Mouse (Mus musculus) heart, adult 9 months (tissue): ENCODE results near the gene Smarcd2.

ENCODE experiments used
- DNase-seq, 2 experiments: peaks; one replicate each; pipeline ENCODE4 v3.0.0; 2022; ENCODE audit warnings: low spot score in 2 of 2

Smarcd2 gene

DNA sequence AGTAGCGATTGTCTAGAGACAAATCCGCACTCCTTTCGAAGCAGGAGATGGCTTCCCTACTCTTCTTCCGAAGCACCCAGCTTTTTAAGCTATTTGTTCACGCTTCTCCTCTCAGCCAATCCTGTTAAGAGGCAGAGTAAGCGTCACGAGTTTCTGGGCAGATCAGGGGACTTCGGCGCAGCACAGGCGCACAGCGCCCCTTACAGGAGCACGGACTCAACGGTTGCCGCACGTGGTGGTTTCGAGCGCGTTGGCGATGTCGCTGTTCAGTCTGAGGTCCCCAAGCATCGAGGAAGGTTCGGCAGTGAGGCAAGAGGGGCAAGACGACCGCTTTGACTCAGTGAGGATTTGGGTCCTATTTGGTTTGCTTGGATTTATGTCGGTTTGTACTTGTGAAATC, 3.7 kb upstream of the Smarcd2 start, which contains the start of gene Tcam1:
TSS of gene Tcam1 (plus strand) at position 219 of the 400 bp plus-strand sequence.
- peak; percentile 87 to 91 for DNase-seq

DNA sequence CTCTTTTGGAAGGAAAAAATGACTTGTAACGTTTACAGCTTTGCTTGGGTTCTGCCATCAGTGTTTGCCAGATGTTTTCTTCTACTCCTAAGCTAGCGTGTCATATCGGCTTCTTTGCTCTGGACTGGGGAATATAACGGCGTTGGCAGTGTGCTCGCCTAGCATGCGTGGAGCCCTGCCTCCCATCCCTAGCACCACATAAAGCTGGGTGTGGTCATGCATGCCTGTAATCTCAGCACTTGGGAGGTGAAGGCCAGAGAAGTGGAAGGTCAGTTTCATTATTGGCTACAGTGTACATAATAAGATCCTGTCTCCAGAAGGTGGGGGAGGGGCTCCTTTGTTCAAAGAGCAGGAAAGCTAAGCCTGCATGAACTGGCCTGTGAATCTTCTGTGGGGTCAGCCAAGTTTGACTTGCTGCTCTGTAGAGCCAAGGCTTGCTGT, 2.2 kb upstream of the Smarcd2 start:
- no peak for DNase-seq

DNA sequence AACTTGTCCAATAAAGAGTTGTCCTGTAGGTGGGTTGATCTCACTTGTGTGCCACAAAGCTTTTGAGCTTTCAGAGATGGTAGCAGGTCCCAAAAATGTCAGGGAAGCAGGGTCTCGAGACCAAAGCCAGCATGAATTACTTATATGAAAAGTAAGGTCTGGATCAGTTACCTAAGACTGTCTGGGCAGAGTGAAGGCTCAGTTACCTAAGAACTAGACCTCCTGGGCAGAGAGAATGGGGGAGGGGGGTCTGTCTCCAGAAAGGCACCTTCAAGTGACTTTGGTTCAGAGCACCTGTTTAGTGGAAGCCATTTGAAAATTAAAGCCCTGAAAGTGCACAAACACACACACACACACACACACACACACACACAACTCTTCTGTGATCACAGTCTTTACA, 1.6 kb upstream of the Smarcd2 start:
- DNase-seq = no peak

DNA sequence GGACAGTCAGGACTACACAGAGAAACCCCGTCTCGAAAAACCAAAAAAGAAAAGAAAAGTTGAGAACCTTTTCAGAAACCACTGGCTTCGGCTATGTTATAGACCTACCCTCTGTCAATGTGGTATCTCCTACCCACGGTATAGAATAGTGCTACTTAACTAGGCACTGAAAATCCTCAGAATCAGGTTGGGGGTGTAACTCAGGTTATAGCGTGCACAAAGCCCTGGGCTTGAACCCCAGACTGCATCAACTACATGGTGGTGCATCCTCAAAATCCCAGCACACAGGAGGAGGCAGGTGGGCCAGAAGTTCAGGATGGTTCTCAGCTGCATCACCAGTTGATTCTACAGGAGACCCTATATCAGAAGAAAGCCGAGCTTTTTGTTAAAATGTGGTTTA, 1.0 kb upstream of the Smarcd2 start:
- no peak for DNase-seq

DNA sequence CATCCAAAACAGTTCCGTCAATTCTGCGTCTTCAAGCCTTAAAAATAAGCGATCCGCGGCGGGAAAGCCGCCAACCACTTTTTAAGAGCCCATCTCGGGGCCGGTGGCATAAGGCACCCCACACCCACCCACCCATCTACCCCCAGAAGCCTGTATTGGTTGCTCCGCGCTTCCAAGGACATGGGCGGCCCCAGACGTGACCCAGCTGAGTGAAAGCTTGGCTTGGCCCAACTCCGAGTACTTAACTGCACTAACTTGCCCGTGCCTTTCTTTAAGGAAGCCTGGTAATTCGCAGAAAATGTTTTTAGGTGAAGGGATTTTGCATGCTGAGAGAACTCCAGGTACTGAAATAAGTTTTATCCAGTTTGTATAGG, 526 bp upstream of the Smarcd2 start:
- no peak for DNase-seq

DNA sequence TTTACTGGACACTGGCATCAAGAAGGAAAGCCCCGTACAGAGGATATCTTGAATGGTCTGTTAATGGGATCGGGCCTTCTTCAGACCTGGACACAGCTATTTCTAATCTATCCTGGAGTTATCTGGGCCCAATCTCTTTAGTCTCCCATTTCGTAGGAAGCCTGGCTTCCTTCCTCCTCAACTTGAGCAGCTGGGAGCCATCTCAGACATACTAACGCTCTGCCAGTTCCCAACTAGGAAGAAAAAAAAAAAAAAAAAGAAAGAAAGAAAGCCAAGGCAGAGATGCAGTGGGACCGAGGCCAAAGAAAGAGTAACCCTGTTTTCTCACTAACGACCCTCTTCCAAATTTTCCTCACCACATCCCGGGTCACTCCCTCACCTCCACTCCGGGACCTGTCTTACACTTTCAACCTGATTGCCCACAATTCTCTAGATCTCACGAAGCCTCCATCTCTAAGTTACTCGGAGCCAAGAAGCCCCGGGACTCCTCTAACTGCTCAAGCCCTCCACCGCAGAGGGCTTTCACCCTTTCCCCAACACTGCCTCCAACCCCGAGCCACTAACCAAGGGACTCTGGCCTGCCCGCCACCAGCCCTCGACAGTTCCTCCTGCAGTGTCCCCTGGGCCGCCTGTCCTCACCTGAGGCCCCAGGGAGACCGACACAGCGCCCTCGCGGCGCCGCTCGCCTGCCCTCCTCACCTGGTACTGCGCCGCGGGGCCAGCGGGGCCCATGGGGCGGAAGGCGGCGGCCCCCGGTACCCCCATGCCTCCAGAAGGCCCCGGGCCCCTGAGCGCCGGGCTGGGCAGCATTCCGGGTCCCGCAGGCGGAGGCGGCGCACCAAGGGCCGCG, 753 bp downstream of the Smarcd2 start:
- peak in 1 of 2 experiments; percentile 34 for DNase-seq

DNA sequence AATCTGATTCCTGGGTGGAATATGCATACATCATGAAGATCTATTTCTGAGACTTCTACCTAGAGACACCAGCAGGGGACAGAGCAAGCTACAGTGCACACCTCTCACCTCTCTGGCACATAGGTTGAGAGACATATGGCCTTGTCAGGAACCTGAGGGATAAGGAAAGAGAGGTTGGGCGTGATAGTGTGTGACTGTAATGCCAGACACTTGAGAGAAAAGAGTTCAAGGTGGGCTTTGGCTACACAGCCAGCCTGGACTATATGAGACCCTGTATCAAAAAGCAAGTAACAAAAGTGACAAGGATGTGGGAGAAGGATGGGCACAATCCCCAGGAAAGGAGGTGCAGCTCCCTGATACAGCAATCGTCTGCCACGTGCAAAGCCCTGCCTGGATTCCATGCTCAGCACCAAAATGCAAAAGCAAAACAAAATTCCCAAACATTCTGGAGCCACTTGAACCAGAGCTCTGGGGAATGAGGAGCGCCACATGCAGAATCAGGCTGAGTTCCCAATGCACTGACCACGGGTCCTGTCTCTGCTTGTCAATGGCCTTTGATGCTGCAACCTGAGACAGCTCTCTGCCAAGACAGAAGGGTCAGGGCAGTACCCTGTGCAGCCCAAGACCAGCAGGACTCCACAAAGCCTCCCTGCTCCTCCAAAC, 1.5 kb downstream of the Smarcd2 start:
- peak in 1 of 2 experiments; percentile 24 for DNase-seq

DNA sequence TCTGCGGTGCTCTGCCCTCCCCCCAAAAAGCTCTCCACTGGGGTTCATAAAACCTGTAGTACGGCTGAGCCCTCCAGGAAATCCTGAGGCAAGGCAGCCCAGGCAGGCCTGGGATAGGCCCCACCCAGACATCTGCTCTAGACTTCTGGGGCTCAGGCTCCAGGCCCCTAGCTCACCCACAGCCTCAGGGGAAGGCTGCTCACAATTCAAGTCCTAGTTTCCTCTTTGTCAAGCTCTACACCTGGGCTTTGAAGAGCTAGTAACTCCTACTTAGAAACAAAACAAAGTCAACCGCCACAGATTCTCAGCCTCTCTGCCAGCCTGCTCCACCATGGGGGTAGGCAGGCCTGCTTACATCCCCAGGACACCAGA, 3.7 kb downstream of the Smarcd2 start:
- peak; percentile 33 to 59 for DNase-seq

DNA sequence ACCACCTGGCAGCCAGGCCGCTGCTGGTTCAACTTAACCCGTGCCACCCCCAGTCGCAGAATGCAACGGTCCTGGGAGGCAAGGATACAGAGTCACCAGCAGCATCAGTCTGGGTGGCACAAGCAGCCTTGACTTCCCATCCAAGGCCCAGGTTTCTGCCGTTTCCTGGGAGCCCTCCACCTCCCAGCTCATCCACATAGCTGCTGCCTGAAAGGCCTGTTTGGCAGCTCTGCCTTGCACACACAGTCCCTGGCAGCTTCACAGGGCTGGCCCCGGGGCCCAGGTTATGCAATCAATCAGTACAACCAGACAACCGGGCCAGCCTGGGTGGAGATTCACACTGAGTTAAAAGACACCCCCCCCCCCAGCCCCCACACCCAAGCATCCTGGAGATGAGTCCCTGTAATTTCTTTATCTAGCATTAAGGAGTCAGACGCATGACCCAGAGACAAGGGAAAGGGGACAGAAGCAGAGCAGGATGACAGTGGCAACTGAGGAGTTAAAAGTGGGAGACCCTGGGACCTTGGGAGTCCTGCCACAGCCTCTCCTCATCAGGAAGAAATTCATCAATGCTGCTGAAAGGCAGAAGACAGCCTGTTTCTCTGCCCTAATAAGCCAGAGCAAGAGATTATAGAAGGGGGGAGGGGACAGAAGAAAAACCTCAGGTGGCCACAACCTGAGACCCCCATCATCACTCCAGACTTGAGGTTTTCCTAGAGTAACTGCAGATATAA, 4.3 kb downstream of the Smarcd2 start:
- peak; percentile 89 to 90 for DNase-seq

DNA sequence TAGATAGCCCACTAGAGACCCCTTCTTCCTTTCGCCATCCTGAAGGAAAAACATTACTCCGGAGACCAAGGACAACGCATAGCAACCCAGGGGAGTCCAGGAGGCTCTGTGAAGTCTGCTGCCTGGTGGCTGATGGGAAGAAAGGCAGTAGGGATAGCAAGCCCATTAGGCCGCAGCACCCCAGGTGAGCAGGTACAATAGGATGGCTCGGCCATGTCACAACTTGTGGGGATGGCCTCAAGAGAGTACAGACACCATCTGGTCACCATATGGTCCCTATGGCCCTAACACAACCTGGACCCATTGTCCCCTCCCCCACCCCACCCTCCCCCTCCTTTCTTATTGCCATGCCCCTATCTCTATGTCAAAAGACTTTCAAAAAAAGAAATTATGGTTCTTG, 4.9 kb downstream of the Smarcd2 start:
- no peak for DNase-seq

DNA sequence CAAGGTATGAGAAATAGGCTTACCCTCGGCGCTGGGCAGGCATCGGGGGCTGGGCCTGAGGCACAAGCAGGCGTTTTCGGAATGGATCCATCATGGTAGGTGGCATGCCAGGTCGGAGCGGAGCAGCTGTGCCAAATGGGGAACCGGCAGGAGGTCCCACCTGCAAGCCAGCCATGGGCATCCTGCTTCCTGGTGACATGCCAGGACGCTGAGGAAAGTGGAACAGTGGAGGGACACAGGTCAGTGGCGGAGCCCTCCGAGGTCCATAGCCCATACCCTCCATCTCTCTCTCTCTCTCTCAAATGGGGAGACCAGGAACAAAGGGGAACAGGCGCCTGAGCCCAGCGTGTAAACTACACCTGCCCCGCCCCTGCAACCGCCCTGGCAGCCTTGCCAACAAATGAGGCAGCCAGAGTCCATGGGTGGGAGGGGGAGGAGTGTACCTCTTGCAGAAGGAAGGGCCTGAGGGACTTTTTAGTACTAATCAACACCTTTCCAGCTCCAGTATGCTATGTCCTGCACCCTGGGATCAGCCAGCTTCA, 5.4 kb downstream of the Smarcd2 start:
- peak in 1 of 2 experiments; percentile 27 for DNase-seq

DNA sequence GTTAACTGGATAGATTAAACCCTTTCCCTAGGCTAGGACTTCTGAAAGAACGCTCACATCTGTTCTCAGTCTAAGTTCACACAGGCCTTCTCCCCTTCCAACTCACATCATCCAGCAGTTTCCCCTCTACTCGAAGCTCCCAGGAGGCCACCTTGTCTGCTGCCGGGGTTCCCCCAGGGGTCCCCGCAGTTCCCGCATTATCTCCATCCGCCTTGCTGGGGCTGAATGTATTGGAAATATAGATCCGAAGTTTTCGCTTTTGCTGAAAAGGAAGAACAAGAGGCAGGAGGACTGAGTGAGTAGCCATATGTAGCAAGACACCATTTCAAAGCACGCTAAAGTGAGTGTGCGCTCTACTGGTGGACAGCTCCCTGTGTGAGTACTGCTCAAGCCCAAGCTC, 6.3 kb downstream of the Smarcd2 start:
- no peak for DNase-seq

DNA sequence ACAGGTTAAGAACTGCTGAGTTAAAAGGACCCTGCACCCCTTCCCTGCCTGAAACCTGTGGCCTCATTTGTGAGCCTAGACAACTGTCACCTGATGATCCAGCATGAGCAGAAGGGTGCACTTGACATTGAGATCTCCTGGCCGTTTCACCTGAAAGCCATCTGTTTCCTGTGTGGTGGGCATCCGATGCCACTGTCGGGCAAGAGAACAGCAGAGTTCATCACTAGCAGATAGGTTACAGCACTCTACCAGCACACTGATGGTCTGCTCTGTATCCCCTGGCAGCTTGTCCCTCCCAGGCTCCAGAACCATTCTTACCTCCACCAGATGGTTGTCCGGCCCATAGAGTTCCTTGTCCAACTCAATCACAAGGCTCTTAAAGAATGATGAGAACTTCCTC, 7.2 kb downstream of the Smarcd2 start:
- no peak for DNase-seq

DNA sequence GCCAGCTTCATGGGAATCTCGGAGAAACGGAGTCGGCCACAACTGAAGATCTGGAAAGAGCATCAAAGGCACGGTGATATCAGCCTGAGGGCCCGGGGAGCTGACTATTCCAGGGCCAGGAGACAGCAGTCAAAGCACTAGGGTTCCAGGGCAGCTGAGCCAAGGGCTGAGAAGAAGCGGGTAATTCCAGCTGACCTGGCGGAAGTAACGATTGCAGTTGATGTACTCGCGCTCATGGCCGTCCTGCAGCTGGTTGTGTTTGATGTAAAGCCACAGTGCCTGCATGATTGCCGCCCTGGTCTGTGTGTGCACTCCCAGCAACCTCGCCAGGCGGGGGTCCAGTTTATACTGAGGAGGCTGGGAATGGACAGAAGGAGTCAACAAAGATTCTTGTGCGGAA, 7.8 kb downstream of the Smarcd2 start:
- no peak for DNase-seq

DNA sequence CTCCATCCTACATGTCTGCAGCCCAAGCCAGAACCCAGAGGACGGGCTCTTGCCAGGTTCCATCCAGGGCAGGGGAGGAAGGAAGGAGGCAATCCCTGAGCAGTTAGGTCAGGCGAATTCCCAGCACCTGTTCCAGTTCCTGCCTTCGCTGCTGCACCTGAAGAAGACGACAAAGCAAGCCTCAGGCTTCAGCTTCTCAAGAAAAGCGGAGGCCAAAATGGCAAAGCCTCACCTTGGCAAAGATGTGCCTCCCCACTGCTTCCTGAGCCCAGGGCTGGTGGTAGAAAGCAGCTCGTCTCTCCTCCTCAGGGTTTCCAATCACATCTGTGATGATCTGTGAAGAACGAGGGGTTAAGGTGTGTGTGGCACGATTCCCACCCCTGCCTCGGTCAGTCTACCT, 8.8 kb downstream of the Smarcd2 start:
- DNase-seq = no peak

DNA sequence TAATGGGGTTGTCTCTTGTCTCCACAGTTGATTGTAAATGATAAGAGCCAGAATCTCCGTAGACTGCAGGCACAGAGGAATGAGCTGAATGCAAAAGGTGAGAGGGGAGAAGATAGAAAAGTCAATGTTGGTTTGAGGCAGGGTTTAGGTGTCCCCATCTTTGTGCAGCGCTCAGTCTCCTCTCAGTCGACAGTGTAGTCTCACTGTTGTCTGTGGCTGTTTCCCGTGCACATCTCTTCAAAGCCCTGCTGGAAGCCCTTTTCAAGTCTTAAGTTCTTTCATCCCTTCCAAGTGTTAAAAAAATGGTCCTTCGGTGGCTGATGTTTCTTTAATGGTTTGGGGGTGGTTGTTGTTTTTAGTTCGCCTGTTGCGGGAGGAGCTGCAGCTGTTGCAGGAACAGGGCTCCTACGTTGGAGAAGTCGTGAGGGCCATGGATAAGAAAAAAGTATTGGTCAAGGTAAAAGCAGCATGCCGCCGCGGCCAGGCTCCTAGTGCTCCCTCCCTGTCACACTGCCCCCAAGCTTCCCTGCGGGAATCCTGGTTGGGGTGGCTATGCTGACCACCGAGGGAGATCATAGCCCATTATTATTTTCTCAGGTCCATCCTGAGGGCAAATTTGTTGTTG, 11.8 kb downstream of the Smarcd2 start:
- no peak for DNase-seq

DNA sequence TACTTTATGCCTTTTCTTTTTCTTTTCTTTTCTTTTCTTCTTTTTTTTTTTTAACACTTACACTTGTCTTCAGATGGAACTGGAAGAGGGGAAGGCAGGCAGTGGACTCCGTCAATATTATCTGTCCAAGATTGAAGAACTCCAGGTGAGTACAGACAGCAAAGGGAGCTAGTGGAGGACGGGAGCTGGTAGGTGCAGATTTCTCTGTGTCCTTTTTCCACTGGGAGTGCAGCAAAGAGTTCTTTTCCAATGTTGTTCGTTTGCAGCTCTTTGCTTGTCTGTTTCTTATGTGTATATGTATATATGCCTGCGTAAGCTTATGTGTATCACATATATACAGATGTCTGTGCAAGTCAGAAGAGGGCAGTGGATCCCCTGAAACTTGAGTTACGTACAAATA, 16.0 kb downstream of the Smarcd2 start:
- no peak for DNase-seq

DNA sequence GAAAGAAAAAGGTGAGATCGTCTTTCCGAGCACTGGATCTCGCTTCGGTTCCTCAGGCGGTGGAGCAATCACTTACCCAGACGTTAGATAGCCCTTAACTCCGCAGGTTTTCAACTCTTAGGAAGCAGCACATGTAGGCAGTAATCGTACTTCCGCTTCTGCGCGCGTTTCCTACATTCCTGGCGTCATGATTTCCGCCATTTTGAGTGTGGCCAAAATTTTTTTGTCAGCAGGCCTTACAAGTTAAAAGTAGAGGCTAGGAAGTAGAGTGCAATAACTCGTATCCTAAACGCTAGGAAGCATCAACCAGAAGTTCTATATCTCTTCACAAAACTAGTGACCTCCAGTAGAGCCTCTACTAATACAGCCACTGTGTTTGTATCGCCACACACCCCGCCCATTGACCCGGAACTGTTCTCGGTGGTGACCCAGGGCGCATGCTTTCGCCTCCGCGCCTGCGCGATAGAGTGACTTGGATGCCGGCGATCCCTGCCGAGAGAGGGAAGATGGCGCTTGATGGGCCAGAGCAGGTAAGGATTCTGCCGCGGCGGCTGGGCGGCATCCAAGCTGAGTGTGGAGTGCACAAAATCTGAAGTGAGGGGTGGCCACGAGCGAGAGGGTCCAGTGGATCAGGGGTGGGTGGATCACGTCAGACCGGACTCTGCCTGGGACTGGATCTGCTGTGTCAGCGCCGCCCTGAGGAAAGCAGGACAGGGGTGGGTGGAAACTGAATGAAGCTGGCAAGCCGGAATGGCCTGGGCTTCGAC, 16.9 kb downstream of the Smarcd2 start, which contains the start of the genes Ftsj3 and Psmc5:
TSS of gene Ftsj3 (minus strand) at position 395 of the 767 bp plus-strand sequence.
TSS of gene Psmc5 (plus strand) at position 470 of the 767 bp plus-strand sequence.
- DNase-seq = peak; percentile 95 to 99

DNA sequence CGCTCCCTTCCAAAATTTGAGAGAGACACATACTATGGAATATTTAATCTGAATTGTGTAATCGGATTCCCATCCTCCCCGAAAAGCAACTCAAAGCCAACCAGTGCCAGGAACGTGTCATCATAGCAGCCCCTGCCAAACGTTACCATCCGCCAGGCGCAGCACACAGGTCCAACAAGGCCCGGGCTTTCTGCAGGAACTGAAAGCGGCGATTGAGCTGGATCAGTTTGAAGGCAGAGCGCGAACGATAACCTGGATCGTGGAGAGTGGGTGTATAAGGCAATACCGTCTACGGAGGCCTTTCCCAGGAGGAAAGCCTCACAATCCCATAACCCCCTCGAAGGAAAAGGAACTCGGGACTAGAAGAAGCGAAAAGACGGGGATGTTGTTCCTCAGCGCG, 17.6 kb downstream of the Smarcd2 start:
- no peak for DNase-seq

DNA sequence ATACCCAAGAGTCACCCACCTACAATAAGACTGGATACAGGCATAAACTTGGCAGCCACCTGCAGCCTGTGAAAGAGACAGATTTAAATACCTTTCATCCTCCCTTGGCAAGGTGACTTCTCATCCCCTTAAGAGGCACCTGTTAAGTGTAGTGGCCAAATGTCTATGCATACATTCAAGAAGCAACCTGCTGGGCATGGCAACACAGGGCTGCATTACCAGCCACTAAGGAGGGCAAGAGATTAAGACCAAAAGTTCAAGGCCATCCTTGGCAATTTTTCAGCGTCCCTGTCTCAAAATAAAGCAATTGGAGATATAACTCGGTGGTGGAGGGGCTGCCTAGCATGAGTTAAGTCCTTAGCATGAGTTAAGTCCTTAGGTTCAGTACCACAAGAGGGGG, 18.0 kb downstream of the Smarcd2 start:
- no peak for DNase-seq

DNA sequence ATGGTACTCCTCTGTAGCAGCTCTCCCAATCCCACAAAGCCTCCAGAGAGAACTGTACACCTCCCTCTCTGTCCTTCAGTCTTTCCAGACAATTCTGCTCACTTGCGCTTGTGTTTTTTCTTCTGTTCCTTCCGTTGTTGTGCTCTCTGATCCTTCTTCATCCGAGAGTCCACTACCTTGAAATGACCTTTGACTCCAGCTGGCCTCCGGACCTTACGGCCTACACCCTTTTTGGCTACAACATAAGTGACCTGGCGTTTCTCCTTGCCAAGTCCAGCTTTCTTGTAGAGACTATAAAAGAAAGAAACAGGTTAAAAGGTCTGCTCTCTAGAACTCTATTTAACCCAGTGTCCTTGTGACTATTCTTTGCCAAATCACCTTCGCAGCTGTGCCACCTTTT, 23.4 kb downstream of the Smarcd2 start:
- DNase-seq = no peak
